Mouse (Mus musculus) ES-E14 (cell line): Measurements from ENCODE around the gene Ankrd52. TPM values are rescaled to one million over a fixed set of nuclear protein-coding genes. Genes with fewer than 3 reads are reported as not detected.

Experiments
- DNase-seq: peaks from one replicate; pipeline ENCODE4 v3.0.0-alpha.2; 2013; ENCODE audit warnings: low read depth, low spot score
- H3K27ac ChIP-seq: 2 replicates; pipeline ENCODE4 v1.5.1; 2012; ENCODE audit warnings: low read depth, mild to moderate bottlenecking, low read length, moderate library complexity, mixed read lengths; ENCODE audit not compliant: poor library complexity, insufficient read depth, severe bottlenecking
- H3K36me3 ChIP-seq: 2 replicates; pipeline ENCODE4 v1.6.1; 2012; ENCODE audit warnings: mild to moderate bottlenecking, low read length, moderate library complexity, mixed read lengths; ENCODE audit not compliant: control insufficient read depth, poor library complexity, insufficient read depth, severe bottlenecking
- H3K4me1 ChIP-seq, 2 experiments: fragments of 150-350 bp in 1 of 2; sonication (generic) in 1 of 2; 2 replicates each; pipeline ENCODE4 v1.6.1; 2012; ENCODE audit warnings: low read length in 2 of 2, mild to moderate bottlenecking in 1 of 2, mixed read lengths in 1 of 2; ENCODE audit not compliant: control insufficient read depth in 2 of 2, insufficient read depth in 2 of 2, poor library complexity in 1 of 2
- H3K4me3 ChIP-seq, 2 experiments: fragments of 150-350 bp in 1 of 2; sonication (generic) in 1 of 2; 2 replicates each; pipeline ENCODE4 v1.5.1; 2012; ENCODE audit warnings: low read length in 2 of 2, low read depth in 1 of 2, mild to moderate bottlenecking in 1 of 2, mixed read lengths in 1 of 2; ENCODE audit not compliant: insufficient read depth in 1 of 2, poor library complexity in 1 of 2, severe bottlenecking in 1 of 2
- H3K9ac ChIP-seq: 2 replicates; pipeline ENCODE4 v1.6.1; 2012; ENCODE audit warnings: low read depth, mild to moderate bottlenecking, low read length, mixed read lengths; ENCODE audit not compliant: poor library complexity, insufficient read depth, severe bottlenecking
- H3K9me3 ChIP-seq: fragments of 150-350 bp; sonication (generic); 2 replicates; pipeline ENCODE4 v1.6.1; 2012; ENCODE audit warnings: low read depth, mild to moderate bottlenecking, low read length; ENCODE audit not compliant: control insufficient read depth, insufficient read depth
- CHD2 ChIP-seq: IDR thresholded peaks from 2 replicates; pipeline ENCODE4 v1.6.1; 2014; ENCODE audit warnings: mild to moderate bottlenecking, low read depth, low read length, inconsistent platforms
- HCFC1 ChIP-seq: IDR thresholded peaks from 2 replicates; pipeline ENCODE4 v1.6.1; 2012; ENCODE audit warnings: low read length, inconsistent platforms, borderline replicate concordance; ENCODE audit not compliant: insufficient read depth
- MAFK ChIP-seq: IDR thresholded peaks from 2 replicates; pipeline ENCODE4 v1.6.1; 2014; ENCODE audit warnings: mild to moderate bottlenecking, low read depth, low read length, inconsistent platforms; ENCODE audit not compliant: insufficient read depth
- ZC3H11A ChIP-seq: IDR thresholded peaks from 2 replicates; pipeline ENCODE4 v1.6.1; 2012; ENCODE audit warnings: low read depth, mild to moderate bottlenecking, inconsistent platforms, low read length, borderline replicate concordance
- ZNF384 ChIP-seq: IDR thresholded peaks from 2 replicates; pipeline ENCODE4 v1.6.1; 2012; ENCODE audit warnings: low read depth, low read length, inconsistent platforms
- in situ Hi-C, 2 experiments: fragments of 600-800 bp; cut with MboI; formaldehyde crosslinking; loops; one replicate each; pipeline ENCODE4 v1.15.1; 2025; ENCODE audit warnings: low sequenced_read_pairs in 2 of 2, inconsistent platforms in 1 of 2; ENCODE audit not compliant: unreplicated experiment in 2 of 2
- total RNA-seq: library from RNA; depleted of rRNA; stranded (reverse); fragments of 300-350 nt; gene quantifications from 2 replicates; pipeline ENCODE4 v1.2.3, GENCODE M21; 2012

Gene Ankrd52
- total RNA-seq, 1 experiment = 11.4 TPM

- no peak for TF ChIP-seq MAFK
- peak; percentile 91 for TF ChIP-seq HCFC1
- TF ChIP-seq ZC3H11A = no peak
- TF ChIP-seq CHD2 = no peak
- no peak for TF ChIP-seq ZNF384
- H3K4me3 ChIP-seq = peak within 1 kb of the TSS; percentile 82 to 95
- H3K27ac ChIP-seq = peak within 1 kb of the TSS; percentile 38
- peak; percentile 63 for DNase-seq
- H3K9me3 ChIP-seq = no peaks in the 10 kb centered on the region
- H3K36me3 ChIP-seq = peaks cover 7% of the 10 kb centered on the region; the same call in 1 of the 2 replicates
- H3K4me1 ChIP-seq = peaks cover 8 to 11% of the 10 kb centered on the region in 2 experiments
- in situ Hi-C loops = no loop called here
- peak within 1 kb of the TSS; percentile 82 for H3K9ac ChIP-seq
Observed at GRCm38 (mm10) chr10:128368402-128369217, 8.3 kb upstream of the Ankrd52 start, which contains the start of gene Coq10a. Gene Coq10a, minus strand, starts transcription at chr10:128368997.

GRCm38 (mm10) chr10:128369218-128369543 is 7.7 kb upstream of the Ankrd52 start:
- peaks cover 8 to 11% of the 10 kb centered on the region in 2 experiments for H3K4me1 ChIP-seq
- H3K4me3 ChIP-seq = peak overlapping the region; percentile 82 to 95
- no peaks in the 10 kb centered on the region for H3K9me3 ChIP-seq
- no peak for DNase-seq
- no peak for TF ChIP-seq MAFK
- TF ChIP-seq ZNF384 = no peak
- TF ChIP-seq HCFC1 = no peak
- no peak for TF ChIP-seq CHD2
- no peak for TF ChIP-seq ZC3H11A
- H3K36me3 ChIP-seq = peaks cover 6% of the 10 kb centered on the region; the same call in 1 of the 2 replicates
- in situ Hi-C loops = no loop called here
- H3K27ac ChIP-seq = no peak overlapping the region
- peak overlapping the region; percentile 82 for H3K9ac ChIP-seq

- Histone ChIP-seq H3K4me3 (peak overlapping the region; percentile 82 to 95; a peak in 2 of 4 replicates), H3K9ac (no peak overlapping the region; the same call in 1 of the 2 replicates), H3K36me3 (peaks cover 6% of the 10 kb centered on the region; the same call in 1 of the 2 replicates), H3K9me3 (no peaks in the 10 kb centered on the region), H3K4me1 (peaks cover 8 to 11% of the 10 kb centered on the region in 2 experiments), H3K27ac (no peak overlapping the region; the same call in 1 of the 2 replicates)
- no peak for DNase-seq
- in situ Hi-C loops = no loop called here
- TF ChIP-seq HCFC1 (no peak), CHD2 (no peak)
Observed at GRCm38 (mm10) chr10:128369599-128369998, 7.3 kb upstream of the Ankrd52 start.

- peak overlapping the region in 1 of 2 experiments; percentile 95; a peak in 1 of 4 replicates for H3K4me3 ChIP-seq
- H3K36me3 ChIP-seq = peaks cover 3% of the 10 kb centered on the region; the same call in 1 of the 2 replicates
- H3K27ac ChIP-seq = peak overlapping the region; percentile 36
- no peak for DNase-seq
- H3K9ac ChIP-seq = no peak overlapping the region
- in situ Hi-C loops = no loop called here
- TF ChIP-seq ZNF384 (no peak), CHD2 (no peak), MAFK (no peak), ZC3H11A (no peak), HCFC1 (no peak)
- H3K9me3 ChIP-seq = no peaks in the 10 kb centered on the region
- peaks cover 8 to 9% of the 10 kb centered on the region in 2 experiments for H3K4me1 ChIP-seq
Observed at GRCm38 (mm10) chr10:128370021-128370420, 6.9 kb upstream of the Ankrd52 start.
